Mouse (Mus musculus) liver, embryonic 11.5 days (tissue): Measurements from ENCODE around the gene Gdf11. TPM values are rescaled to one million over a fixed set of nuclear protein-coding genes. Genes with fewer than 3 reads are reported as not detected.

Source experiments
- ATAC-seq: fragments of 200-750 bp; cut with Nextera tagmentation; replicated peaks from 2 replicates; pipeline ENCODE4 v1.8.0; 2017; ENCODE audit warnings: moderate number of reproducible peaks, mild to moderate bottlenecking, moderate TSS enrichment, moderate library complexity; ENCODE audit not compliant: low FRiP score
- DNase-seq: peaks from one replicate; pipeline ENCODE4 v3.0.0-alpha.2; 2017; ENCODE audit warnings: low spot score
- H3K27ac ChIP-seq: fragments of 300-500 bp; sonication (generic); 2 replicates; pipeline ENCODE4 v1.5.1; 2014; ENCODE audit warnings: mild to moderate bottlenecking, low read depth, low read length, control low read depth
- H3K27me3 ChIP-seq: fragments of 300-500 bp; sonication (generic); replicated peaks from 2 replicates; pipeline ENCODE4 v1.6.1; 2014; ENCODE audit warnings: low read length, mixed read lengths; ENCODE audit not compliant: control insufficient read depth, insufficient read depth
- H3K36me3 ChIP-seq: fragments of 300-500 bp; sonication (generic); 2 replicates; pipeline ENCODE4 v1.6.1; 2014; ENCODE audit warnings: mild to moderate bottlenecking, low read length, moderate library complexity, mixed read lengths; ENCODE audit not compliant: control insufficient read depth, insufficient read depth
- H3K4me1 ChIP-seq: fragments of 300-500 bp; sonication (generic); replicated peaks from 2 replicates; pipeline ENCODE4 v1.6.1; 2014; ENCODE audit warnings: low read length, mixed read lengths; ENCODE audit not compliant: control insufficient read depth, insufficient read depth
- H3K4me2 ChIP-seq: fragments of 300-500 bp; sonication (generic); 2 replicates; pipeline ENCODE4 v1.6.1; 2014; ENCODE audit warnings: mild to moderate bottlenecking, control low read depth, moderate library complexity
- H3K4me3 ChIP-seq: fragments of 300-500 bp; sonication (generic); 2 replicates; pipeline ENCODE4 v1.5.1; 2014; ENCODE audit warnings: low read depth, low read length, control low read depth
- H3K9ac ChIP-seq: fragments of 300-500 bp; sonication (generic); 2 replicates; pipeline ENCODE4 v1.6.1; 2014; ENCODE audit warnings: low read depth, low read length, control low read depth
- H3K9me3 ChIP-seq: fragments of 300-500 bp; sonication (generic); 2 replicates; pipeline ENCODE4 v1.6.1; 2016; ENCODE audit warnings: low read length, inconsistent platforms, mixed read lengths; ENCODE audit not compliant: control insufficient read depth
- WGBS: fragments of 180-500 bp; shearing (Covaris S2); extraction: QIAGEN DNeasy Blood & Tissue Kit; methylation state at CpG from one replicate; pipeline ENCODE4 v1.1.7; 2014; 5-methylcytosine and 5-hydroxymethylcytosine counted together
- polyA plus RNA-seq: library from polyadenylated mRNA; unstranded; fragments of >200 nt; fragmentation: Nextera tagmentation; extraction: Ambion mirVana; gene quantifications from 2 replicates; pipeline ENCODE4 v1.2.1, GENCODE M21; 2014

The Gdf11 gene
- polyA plus RNA-seq, 1 experiment from 2014 or later = 3.5 TPM

DNA sequence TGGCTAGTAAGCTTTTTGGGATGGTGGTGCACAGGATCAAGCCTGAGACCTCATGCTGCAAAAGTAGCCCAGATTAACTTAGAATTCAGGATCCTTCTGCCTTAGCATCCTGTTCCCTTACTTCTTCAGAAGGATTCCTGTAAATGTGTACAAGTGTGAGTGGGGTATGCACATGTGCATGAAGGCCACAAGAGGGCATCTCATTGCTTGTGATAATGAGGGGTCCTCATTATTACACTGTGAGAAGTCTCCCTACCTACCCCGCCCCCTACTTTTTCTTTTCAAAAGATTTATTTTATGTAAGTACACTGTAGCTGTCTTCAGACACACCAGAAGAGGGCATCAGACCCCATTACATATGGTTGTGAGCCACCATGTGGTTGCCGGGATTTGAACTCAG is 24.0 kb upstream of the Gdf11 start:
- 78% methylated on average over 2 of the region's 2 CpGs for WGBS
- H3K4me3 ChIP-seq = no peak overlapping the region
- H3K4me2 ChIP-seq = no peak overlapping the region
- H3K9ac ChIP-seq = no peak overlapping the region
- H3K9me3 ChIP-seq = no peaks in the 10 kb centered on the region
- H3K27ac ChIP-seq = no peak overlapping the region
- no peak for DNase-seq
- no peaks in the 10 kb centered on the region for H3K27me3 ChIP-seq
- H3K36me3 ChIP-seq = peaks cover 12% of the 10 kb centered on the region
- H3K4me1 ChIP-seq = peaks cover 5% of the 10 kb centered on the region; the same call in 1 of the 2 replicates
- no peak for ATAC-seq

- Histone ChIP-seq H3K36me3 (peaks cover 10% of the 10 kb centered on the region), H3K4me1 (peaks cover 5% of the 10 kb centered on the region), H3K4me3 (no peak overlapping the region), H3K9ac (no peak overlapping the region), H3K9me3 (no peaks in the 10 kb centered on the region), H3K4me2 (no peak overlapping the region), H3K27ac (no peak overlapping the region), H3K27me3 (peaks cover 3% of the 10 kb centered on the region; the same call in 1 of the 2 replicates)
- DNase-seq (no peak), ATAC-seq (no peak)
- WGBS = 95% methylated on average over 12 of the region's 12 CpGs
These were observed 22.2 kb upstream of the Gdf11 start for GRCm38 (mm10) chr10:128913696-128914095.

- ATAC-seq (peak; percentile 48; the same call in 1 of the 2 replicates), DNase-seq (peak; percentile 76)
- no peak overlapping the region for H3K4me3 ChIP-seq
- H3K27ac ChIP-seq = no peak overlapping the region
- no peak overlapping the region for H3K4me2 ChIP-seq
- H3K36me3 ChIP-seq = peaks cover 10% of the 10 kb centered on the region
- H3K9me3 ChIP-seq = no peaks in the 10 kb centered on the region
- WGBS = 19% methylated on average over 5 of the region's 5 CpGs
- H3K27me3 ChIP-seq = peaks cover 3% of the 10 kb centered on the region; the same call in 1 of the 2 replicates
- peaks cover 5% of the 10 kb centered on the region for H3K4me1 ChIP-seq
- H3K9ac ChIP-seq = no peak overlapping the region
These were observed 21.7 kb upstream of the Gdf11 start for GRCm38 (mm10) chr10:128913219-128913618.

GRCm38 (mm10) chr10:128912791-128913190 is 21.3 kb upstream of the Gdf11 start:
- Histone ChIP-seq H3K4me3 (no peak overlapping the region), H3K27ac (no peak overlapping the region), H3K9ac (no peak overlapping the region), H3K36me3 (peaks cover 7% of the 10 kb centered on the region), H3K27me3 (peaks cover 3% of the 10 kb centered on the region; the same call in 1 of the 2 replicates), H3K4me2 (no peak overlapping the region), H3K9me3 (no peaks in the 10 kb centered on the region), H3K4me1 (peaks cover 5% of the 10 kb centered on the region)
- no peak for ATAC-seq
- DNase-seq = no peak
- 75% methylated on average over 4 of the region's 4 CpGs for WGBS

DNA sequence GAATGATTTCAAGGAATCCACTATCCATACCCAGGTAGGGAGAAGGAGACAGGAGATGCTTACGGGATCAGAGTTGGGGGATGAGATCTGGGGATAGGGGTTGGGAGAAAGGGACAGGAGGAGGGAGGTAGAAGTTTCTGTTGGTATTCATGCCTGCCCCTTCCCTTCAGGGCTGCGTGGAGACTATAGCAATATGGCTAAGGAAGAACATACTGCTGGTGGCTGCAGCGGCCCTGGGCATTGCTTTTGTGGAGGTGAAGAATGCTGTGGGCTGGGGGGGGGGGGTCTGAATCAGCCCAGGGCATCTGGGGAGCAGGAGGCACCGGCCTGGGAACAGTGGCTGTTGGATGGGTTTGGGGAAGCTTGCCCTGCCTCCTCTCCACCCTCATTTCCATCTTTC is 20.8 kb upstream of the Gdf11 start:
- DNase-seq = no peak
- H3K9me3 ChIP-seq = no peaks in the 10 kb centered on the region
- H3K36me3 ChIP-seq = peaks cover 7% of the 10 kb centered on the region
- H3K9ac ChIP-seq = no peak overlapping the region
- H3K4me3 ChIP-seq = no peak overlapping the region
- H3K27me3 ChIP-seq = peaks cover 3% of the 10 kb centered on the region; the same call in 1 of the 2 replicates
- ATAC-seq = no peak
- peaks cover 5% of the 10 kb centered on the region for H3K4me1 ChIP-seq
- WGBS = 80% methylated on average over 4 of the region's 4 CpGs
- H3K27ac ChIP-seq = no peak overlapping the region
- no peak overlapping the region for H3K4me2 ChIP-seq

DNA sequence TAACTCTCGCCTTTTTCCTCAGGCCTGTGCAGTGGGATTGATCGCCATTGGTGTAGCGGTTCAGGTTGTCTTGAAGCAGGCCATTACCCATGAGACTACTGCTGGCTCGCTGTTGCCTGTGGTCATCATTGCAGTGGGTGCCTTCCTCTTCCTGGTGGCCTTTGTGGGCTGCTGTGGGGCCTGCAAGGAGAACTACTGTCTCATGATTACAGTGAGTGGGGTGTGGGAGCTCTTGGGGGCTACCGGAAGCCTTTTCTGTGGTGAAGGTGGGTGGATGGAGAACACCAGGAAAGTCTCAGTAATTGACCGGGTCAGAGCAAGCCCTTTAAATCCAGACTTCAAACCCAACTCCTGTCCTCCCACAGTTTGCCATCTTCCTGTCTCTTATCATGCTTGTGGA is 19.9 kb upstream of the Gdf11 start:
- Histone ChIP-seq H3K4me1 (peaks cover 5% of the 10 kb centered on the region), H3K27ac (no peak overlapping the region), H3K27me3 (peaks cover 3% of the 10 kb centered on the region; the same call in 1 of the 2 replicates), H3K36me3 (peaks cover 7% of the 10 kb centered on the region), H3K9ac (no peak overlapping the region), H3K9me3 (no peaks in the 10 kb centered on the region), H3K4me3 (no peak overlapping the region), H3K4me2 (peak overlapping the region; percentile 86; the same call in 1 of the 2 replicates)
- DNase-seq (no peak), ATAC-seq (no peak)
- WGBS = 76% methylated on average over 6 of the region's 6 CpGs

DNA sequence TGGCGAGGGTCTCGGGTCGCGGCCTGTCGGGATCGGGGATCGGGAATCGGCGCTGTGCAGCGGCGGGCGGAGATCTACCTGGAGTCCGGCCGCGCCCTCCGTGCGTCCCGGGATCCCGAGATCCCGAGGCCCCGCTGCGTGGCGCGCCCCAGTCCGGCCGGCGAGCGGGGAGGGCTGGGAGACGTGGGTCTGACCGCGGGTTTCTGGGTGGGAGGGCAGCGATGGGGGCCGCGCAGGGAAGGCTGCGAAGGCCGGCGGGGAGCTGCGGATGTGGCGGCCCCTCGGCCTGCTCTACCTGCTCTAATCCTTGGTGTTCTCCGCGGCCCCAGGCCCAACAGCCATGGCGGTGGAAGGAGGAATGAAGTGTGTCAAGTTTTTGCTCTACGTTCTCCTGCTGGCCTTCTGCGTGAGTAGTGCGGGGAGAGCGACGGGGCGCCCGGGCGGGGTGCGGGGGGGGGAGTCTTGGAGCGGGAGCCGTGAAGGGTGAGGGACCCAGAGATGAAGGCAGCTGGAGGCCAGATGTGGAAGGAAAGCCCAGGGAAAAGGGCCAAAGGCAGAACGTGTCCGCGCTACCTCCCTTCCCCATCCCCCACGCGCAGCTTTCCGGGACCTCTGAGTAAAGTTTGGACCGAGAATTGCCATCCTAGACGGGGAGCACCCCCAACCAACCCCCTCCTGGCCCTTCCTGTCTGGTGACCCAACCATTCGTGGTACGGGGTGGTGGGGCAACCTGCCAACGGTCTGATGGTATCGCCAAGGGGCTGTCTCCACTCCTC is 18.7 kb upstream of the Gdf11 start:
- Histone ChIP-seq H3K27ac (peak overlapping the region; percentile 51; the same call in 1 of the 2 replicates), H3K9me3 (no peaks in the 10 kb centered on the region), H3K4me2 (peak overlapping the region; percentile 86), H3K4me1 (peaks cover 5% of the 10 kb centered on the region), H3K27me3 (peaks cover 3% of the 10 kb centered on the region; the same call in 1 of the 2 replicates), H3K36me3 (peaks cover 7% of the 10 kb centered on the region), H3K4me3 (peak overlapping the region; percentile 71), H3K9ac (peak overlapping the region; percentile 65)
- DNase-seq (peak; percentile 69), ATAC-seq (peak; percentile 35; the same call in 1 of the 2 replicates)
- WGBS = 2% methylated on average over 64 of the region's 66 CpGs

DNA sequence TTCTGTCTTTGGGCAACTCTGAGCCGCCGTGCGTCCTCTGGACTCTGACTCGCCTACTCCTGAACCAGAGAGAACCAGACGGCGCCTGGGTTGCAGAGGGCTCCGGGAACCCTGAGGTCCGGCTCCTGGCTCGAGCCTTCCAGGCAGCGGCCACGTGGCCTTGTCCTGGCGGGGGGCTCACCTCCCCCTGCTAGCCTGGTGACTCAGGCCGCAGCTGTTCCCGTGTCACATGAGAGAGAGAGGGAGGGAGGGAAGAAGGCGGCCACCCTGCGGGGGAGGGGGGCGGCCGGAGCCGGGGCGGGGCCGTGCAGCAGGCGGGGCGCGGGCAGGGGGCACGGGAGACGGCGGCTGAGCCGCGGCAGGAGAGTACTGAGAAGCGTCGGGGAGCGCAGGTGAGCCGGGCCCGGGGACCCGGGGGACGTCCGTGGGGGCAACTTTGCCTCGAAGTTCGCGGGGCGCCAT is 18.1 kb upstream of the Gdf11 start:
- WGBS = 2% methylated on average over 35 of the region's 41 CpGs
- peak overlapping the region; percentile 71 for H3K4me3 ChIP-seq
- peak; percentile 83 for DNase-seq
- peak overlapping the region; percentile 65 for H3K9ac ChIP-seq
- H3K36me3 ChIP-seq = peaks cover 7% of the 10 kb centered on the region
- H3K4me2 ChIP-seq = peak overlapping the region; percentile 86
- peaks cover 3% of the 10 kb centered on the region; the same call in 1 of the 2 replicates for H3K27me3 ChIP-seq
- peaks cover 5% of the 10 kb centered on the region for H3K4me1 ChIP-seq
- peak overlapping the region; percentile 51; the same call in 1 of the 2 replicates for H3K27ac ChIP-seq
- no peaks in the 10 kb centered on the region for H3K9me3 ChIP-seq
- ATAC-seq = peak; percentile 68
